ENCODE assay signal across 15 mouse cellular contexts in genomic region chr11:107463251-107463681, GRCm38 (mm10). TPM values are rescaled to one million over a fixed set of nuclear protein-coding genes. Genes with fewer than 3 reads are reported as not detected.
DNase-seq lines count a peak whose midpoint lies in the region; ATAC-seq and TF ChIP-seq lines count a peak whose summit lies in the region.
"Had no signal": no experiment of that assay in that cellular context is flagged by ENCODE, and none has a peak within 500 bp of the region (broad histone marks: within the 10 kb centered on the region; RNA-seq: fewer than 3 reads in every experiment).

No protein-coding gene starts in this region.

- WGBS in kidney, embryonic 14.5 days: 79% methylated on average over 12 of the region's 12 CpGs
- WGBS in lung, adult 2 months: 72% methylated on average over 12 of the region's 12 CpGs
- WGBS in hindbrain, embryonic 11.5 days: 86% methylated on average over 12 of the region's 12 CpGs

- H3K27ac ChIP-seq in kidney, embryonic 14.5 days (ENCODE audit: low read depth, low read length): no peak overlapping the region
- H3K27ac ChIP-seq in ES-Bruce4 (ENCODE audit: insufficient read depth, low read length): peak overlapping the region; percentile 4; the same call in 1 of the 2 replicates
- no peak overlapping the region for H3K27ac ChIP-seq in hindbrain, embryonic 11.5 days (ENCODE audit: low read depth, low read length)
- H3K27ac ChIP-seq: liver, embryonic 12.5 days; stomach, postnatal 0 days had no signal

- H3K9ac ChIP-seq in kidney, embryonic 14.5 days (ENCODE audit: low read depth, low read length): no peak overlapping the region
- no peak overlapping the region for H3K9ac ChIP-seq in ES-Bruce4 (ENCODE audit: low read depth, poor library complexity, severe bottlenecking)
- H3K9ac ChIP-seq in hindbrain, embryonic 11.5 days (ENCODE audit: low read depth, low read length): no peak overlapping the region
- H3K9ac ChIP-seq: liver, embryonic 12.5 days had no signal

- peak; percentile 77 for DNase-seq in kidney, adult 11 months
- DNase-seq in induced T-regulatory cell, adult 2 months (ENCODE audit: low read depth): peak; percentile 37
- DNase-seq in kidney, postnatal 10 days: peak; percentile 48
- DNase-seq in lung, adult 2 months: no peak
- no peak for DNase-seq in hindbrain, embryonic 11.5 days (ENCODE audit: low spot score)
- DNase-seq: embryo, embryonic 11 days; left cerebral cortex, postnatal 4 days; midbrain, embryonic 14.5 days; right cerebral cortex, adult 18-20 months had no signal

- peak; percentile 49; the same call in 1 of the 2 replicates for TF ChIP-seq EP300 in ES-Bruce4 (IDR thresholded peaks at IDR 0.05; ENCODE audit: insufficient read depth, low read depth, low read length)

- H3K27me3 ChIP-seq in kidney, embryonic 14.5 days (ENCODE audit: control insufficient read depth, insufficient read depth, low read length): no peaks in the 10 kb centered on the region
- H3K27me3 ChIP-seq in ES-Bruce4 (ENCODE audit: control insufficient read depth, insufficient read depth, low read length, poor library complexity, severe bottlenecking): no peaks in the 10 kb centered on the region
- no peaks in the 10 kb centered on the region for H3K27me3 ChIP-seq in hindbrain, embryonic 11.5 days (ENCODE audit: control insufficient read depth, insufficient read depth, low read length)
- H3K27me3 ChIP-seq: liver, embryonic 12.5 days had no signal

- TF ChIP-seq POLR2A in ES-Bruce4 (IDR thresholded peaks at IDR 0.05; ENCODE audit: insufficient read depth, low read length): no peak
- no peak for TF ChIP-seq POLR2A in lung, adult 2 months (IDR thresholded peaks at IDR 0.05; ENCODE audit: borderline replicate concordance, extremely low read depth, low read depth, low read length)

- no peak overlapping the region for H3K4me2 ChIP-seq in kidney, embryonic 14.5 days (replicated peaks; ENCODE audit: low read depth, low read length)
- no peak overlapping the region for H3K4me2 ChIP-seq in hindbrain, embryonic 11.5 days (replicated peaks; ENCODE audit: low read depth, low read length)
- H3K4me2 ChIP-seq: liver, embryonic 12.5 days had no signal

- H3K9me3 ChIP-seq in kidney, embryonic 14.5 days (ENCODE audit: control insufficient read depth, low read length): no peaks in the 10 kb centered on the region
- no peaks in the 10 kb centered on the region for H3K9me3 ChIP-seq in ES-Bruce4 (replicated peaks; ENCODE audit: control insufficient read depth, insufficient read depth, low read length, poor library complexity, severe bottlenecking)
- no peaks in the 10 kb centered on the region for H3K9me3 ChIP-seq in hindbrain, embryonic 11.5 days (ENCODE audit: control insufficient read depth, low read length)
- H3K9me3 ChIP-seq: liver, embryonic 12.5 days had no signal

- H3K36me3 ChIP-seq in kidney, embryonic 14.5 days (ENCODE audit: control insufficient read depth, insufficient read depth, low read length): no peaks in the 10 kb centered on the region
- no peaks in the 10 kb centered on the region for H3K36me3 ChIP-seq in ES-Bruce4 (ENCODE audit: control insufficient read depth, insufficient read depth, low read length, poor library complexity, severe bottlenecking)
- H3K36me3 ChIP-seq in hindbrain, embryonic 11.5 days (ENCODE audit: control insufficient read depth, insufficient read depth, low read length): no peaks in the 10 kb centered on the region

- TF ChIP-seq CTCF in ES-Bruce4 (IDR thresholded peaks at IDR 0.05; ENCODE audit: low read depth, low read length): no peak
- TF ChIP-seq CTCF in lung, adult 2 months (IDR thresholded peaks at IDR 0.05; ENCODE audit: insufficient read depth, low read length): no peak

- peaks cover 3% of the 10 kb centered on the region for H3K4me1 ChIP-seq in kidney, embryonic 14.5 days (ENCODE audit: control insufficient read depth, insufficient read depth, low read length)
- H3K4me1 ChIP-seq in ES-Bruce4 (ENCODE audit: control insufficient read depth, insufficient read depth, low read length): no peaks in the 10 kb centered on the region
- H3K4me1 ChIP-seq in lung, adult 2 months (ENCODE audit: control insufficient read depth, insufficient read depth, low read length): peaks cover 6% of the 10 kb centered on the region
- H3K4me1 ChIP-seq in hindbrain, embryonic 11.5 days (replicated peaks; ENCODE audit: control insufficient read depth, insufficient read depth, low read length): peaks cover under 1% of the 10 kb centered on the region; the same call in 1 of the 2 replicates

- no peak overlapping the region for H3K4me3 ChIP-seq in kidney, embryonic 14.5 days (ENCODE audit: low read length)
- H3K4me3 ChIP-seq in ES-Bruce4 (ENCODE audit: low read depth, low read length): peak overlapping the region; percentile 2; the same call in 1 of the 2 replicates
- no peak overlapping the region for H3K4me3 ChIP-seq in lung, adult 2 months (replicated peaks; ENCODE audit: extremely low read depth, low read depth, low read length)
- H3K4me3 ChIP-seq in hindbrain, embryonic 11.5 days (ENCODE audit: low read depth, low read length): no peak overlapping the region
- H3K4me3 ChIP-seq: liver, embryonic 12.5 days had no signal

- no peak for ATAC-seq in kidney, embryonic 14.5 days (ENCODE audit: low FRiP score, low TSS enrichment)
- no peak for ATAC-seq in hindbrain, embryonic 11.5 days (ENCODE audit: low FRiP score)
- ATAC-seq: forebrain, embryonic 14.5 days; inflammation-experienced regulatory T-cells, adult 6 months; liver, embryonic 12.5 days had no signal

RNA-seq across cellular contexts. Expression of gene Pitpnc1, which starts 7.2 kb away (rescaled TPM):
- polyA plus RNA-seq in kidney, embryonic 14.5 days (2014; fragmentation: Nextera tagmentation; extraction: Ambion mirVana): 15.2 and 19.4 TPM in 2 replicates
- 25.4 and 27.1 TPM in 2 replicates for polyA plus RNA-seq in ES-Bruce4 (2011; ENCODE audit: insufficient read depth, insufficient read length, low read depth, missing spikeins)
- polyA plus RNA-seq in lung, adult 2 months (2012; rRNA removed): 27.2 and 39.0 TPM in 2 replicates
- polyA plus RNA-seq in hindbrain, embryonic 11.5 days (2014; fragmentation: Nextera tagmentation; extraction: Ambion mirVana): 26.8 and 32.3 TPM in 2 replicates

RNA-seq across cellular contexts. Expression of gene Psmd12, which starts 16.0 kb away (rescaled TPM):
- 170 and 201 TPM in 2 replicates for polyA plus RNA-seq in kidney, embryonic 14.5 days (2014; fragmentation: Nextera tagmentation; extraction: Ambion mirVana)
- 155 and 167 TPM in 2 replicates for polyA plus RNA-seq in ES-Bruce4 (2011; ENCODE audit: insufficient read depth, insufficient read length, low read depth, missing spikeins)
- 8.3 and 12.9 TPM in 2 replicates for polyA plus RNA-seq in lung, adult 2 months (2012; rRNA removed)
- polyA plus RNA-seq in hindbrain, embryonic 11.5 days (2014; fragmentation: Nextera tagmentation; extraction: Ambion mirVana): 224 and 230 TPM in 2 replicates

Comparison
In these comparisons a context has a peak if more than half of its experiments do, and no peak if none do; other contexts are left out.
1. DNase-seq: peak in kidney, adult 11 months (single experiment), induced T-regulatory cell, adult 2 months (single experiment) and kidney, postnatal 10 days (single experiment); none in lung, adult 2 months (single experiment) and hindbrain, embryonic 11.5 days (single experiment).
2. RNA of gene Psmd12, which starts 16.0 kb away (polyA plus RNA-seq): 224 to 230 TPM in hindbrain, embryonic 11.5 days, 170 to 201 TPM in kidney, embryonic 14.5 days and 155 to 167 TPM in ES-Bruce4; 8.3 to 12.9 TPM in lung, adult 2 months; every median in the first group is over 10 times any median in the second.